Mouse (Mus musculus): ENCODE measurements around the gene Aurkc. TPM values are rescaled to one million over a fixed set of nuclear protein-coding genes. Genes with fewer than 3 reads are reported as not detected.
"Not testable (repeated sequence)": the region's sequence is repeated elsewhere in the genome, so short reads cannot be mapped to it uniquely, and the experiment has no call there.

Aurkc gene
- polyA plus RNA-seq, 1 experiment, result not detected

DNA sequence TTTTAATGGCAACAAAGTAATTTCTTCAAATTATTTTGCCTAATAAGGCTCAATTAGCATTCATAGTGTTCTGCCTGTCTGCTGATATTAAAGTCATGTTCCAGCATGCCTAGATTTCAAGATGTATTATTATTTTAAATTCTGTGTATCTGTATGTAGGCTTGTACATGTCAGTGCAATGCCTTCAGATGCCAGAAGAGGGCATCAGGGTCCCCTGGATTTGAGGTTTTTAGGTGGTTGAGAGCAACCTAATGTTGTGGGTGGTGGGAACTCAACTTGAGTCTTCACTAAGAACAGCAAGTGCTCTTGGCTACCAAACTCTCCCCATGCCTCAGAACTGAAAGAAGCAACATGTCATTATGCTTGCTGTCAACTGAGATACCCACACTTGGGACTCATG, 32.3 kb downstream of the Aurkc start:
- no peaks in the 10 kb centered on the region for H3K4me1 ChIP-seq (replicated peaks; ENCODE audit: control insufficient read depth, insufficient read depth, low read length)
- no peak for DNase-seq
- H3K27me3 ChIP-seq (ENCODE audit: control insufficient read depth, insufficient read depth, low read length), result no peaks in the 10 kb centered on the region
- no peak overlapping the region for H3K27ac ChIP-seq (ENCODE audit: control insufficient read depth, insufficient read depth, low read length)
- H3K36me3 ChIP-seq (ENCODE audit: control insufficient read depth, insufficient read depth, low read length), result no peaks in the 10 kb centered on the region
- TF ChIP-seq CTCF (IDR thresholded peaks at IDR 0.05; ENCODE audit: borderline replicate concordance, control insufficient read depth, extremely low read depth, insufficient read depth, low read length, poor library complexity) (no peak), POLR2A (IDR thresholded peaks at IDR 0.05; ENCODE audit: control insufficient read depth, extremely low read depth, insufficient read depth, low read length, poor library complexity) (no peak)
- no peak overlapping the region for H3K4me3 ChIP-seq (ENCODE audit: control insufficient read depth, insufficient read depth, low read length)

- not testable (repeated sequence) for H3K36me3 ChIP-seq (ENCODE audit: control insufficient read depth, insufficient read depth, low read length); H3K4me3 ChIP-seq (ENCODE audit: control insufficient read depth, insufficient read depth, low read length)
- 63% methylated on average over 7 of the region's 7 CpGs for WGBS
These were observed 54.7 kb downstream of the Aurkc start for GRCm38 (mm10) chr7:7049659-7050320.

More at GRCm38 (mm10) chr7:7049659-7050320, 54.7 kb downstream of the Aurkc start:
- not testable (repeated sequence) for H3K27ac ChIP-seq (ENCODE audit: control insufficient read depth, insufficient read depth, low read length); H3K4me1 ChIP-seq (replicated peaks; ENCODE audit: control insufficient read depth, insufficient read depth, low read length); DNase-seq; H3K27me3 ChIP-seq (ENCODE audit: control insufficient read depth, insufficient read depth, low read length)

Other genes with a start within 250 kb of the Aurkc start
- 14.6 and 18.5 TPM in 2 replicates for gene Zfp954, start 126.2 kb downstream of the Aurkc start, polyA plus RNA-seq (2012; rRNA removed)
- 1.4 and 1.7 TPM in 2 replicates for gene Zfp773, start 141.5 kb downstream of the Aurkc start, polyA plus RNA-seq (2012; rRNA removed)
- 0.66 and 0.80 TPM in 2 replicates for gene Zfp418, start 176.0 kb downstream of the Aurkc start, polyA plus RNA-seq (2012; rRNA removed)
- gene Zfp772, start 214.7 kb downstream of the Aurkc start, polyA plus RNA-seq (2012; rRNA removed), result 1.3 TPM in 2 replicates